ENCODE assay signal across 8 mouse cellular contexts in genomic region chr1:187031796-187032195, GRCm38 (mm10).
A peak's percentile ranks its signal among the peaks of the same experiment; 100 is the strongest.
DNase-seq lines count a peak whose midpoint lies in the region; ATAC-seq and TF ChIP-seq lines count a peak whose summit lies in the region.

No protein-coding gene starts in this region.

- no peak overlapping the region for H3K27ac ChIP-seq in limb, embryonic 11.5 days (replicated peaks; ENCODE audit: low read depth, low read length)
- no peak overlapping the region for H3K27ac ChIP-seq in limb, embryonic 10.5 days

- no peaks in the 10 kb centered on the region for H3K9me3 ChIP-seq in limb, embryonic 11.5 days (ENCODE audit: control insufficient read depth, low read length)
- H3K9me3 ChIP-seq in limb, embryonic 10.5 days (replicated peaks): no peaks in the 10 kb centered on the region
- peaks cover 40% of the 10 kb centered on the region for H3K9me3 ChIP-seq in G1E (replicated peaks)

- no peaks in the 10 kb centered on the region for H3K36me3 ChIP-seq in limb, embryonic 11.5 days (ENCODE audit: control insufficient read depth, insufficient read depth, low read length)
- no peaks in the 10 kb centered on the region for H3K36me3 ChIP-seq in limb, embryonic 10.5 days
- no peaks in the 10 kb centered on the region for H3K36me3 ChIP-seq in G1E (replicated peaks)

- ATAC-seq in limb, embryonic 11.5 days (ENCODE audit: insufficient number of reproducible peaks, low FRiP score, low TSS enrichment, low read depth): no peak
- no peak for ATAC-seq in G1E (ENCODE audit: extremely low read depth, insufficient number of reproducible peaks, low FRiP score, poor library complexity, severe bottlenecking)
- peak; percentile 92 for ATAC-seq in granulocyte monocyte progenitor cell, adult 5-6 weeks (replicated peaks; ENCODE audit: poor library complexity, severe bottlenecking)

- no peak overlapping the region for H3K9ac ChIP-seq in limb, embryonic 11.5 days (ENCODE audit: low read length)

- H3K27me3 ChIP-seq in limb, embryonic 11.5 days (ENCODE audit: control insufficient read depth, insufficient read depth, low read length): no peaks in the 10 kb centered on the region
- no peaks in the 10 kb centered on the region for H3K27me3 ChIP-seq in limb, embryonic 10.5 days (ENCODE audit: low read depth, poor library complexity, severe bottlenecking)
- no peaks in the 10 kb centered on the region for H3K27me3 ChIP-seq in G1E (ENCODE audit: insufficient read depth, low read length)

- DNase-seq in limb, embryonic 11.5 days (ENCODE audit: low spot score): peak; percentile 27
- DNase-seq in limb, embryonic 10.5 days (ENCODE audit: low spot score): no peak
- no peak for DNase-seq in G1E (ENCODE audit: low spot score)
- DNase-seq in brain, adult 2 months (ENCODE audit: low read depth, low spot score): peak; percentile 78
- DNase-seq in layer of hippocampus, adult 9-11 months: peak; percentile 22
- DNase-seq in mesoderm, embryonic 11.5 days (ENCODE audit: low read depth, low spot score): peak; percentile 67
- DNase-seq in testis, postnatal 10 days (ENCODE audit: low spot score): no peak

- no peaks in the 10 kb centered on the region for H3K4me1 ChIP-seq in limb, embryonic 11.5 days (ENCODE audit: control insufficient read depth, insufficient read depth, low read length)
- 0 out of 2 replicates have a peak, but pooled peaks cover 3% of the 10 kb centered on the region for H3K4me1 ChIP-seq in limb, embryonic 10.5 days
- H3K4me1 ChIP-seq in G1E (ENCODE audit: insufficient read depth, low read depth, low read length): no peaks in the 10 kb centered on the region

- peak; percentile 17; the same call in 1 of the 2 replicates for TF ChIP-seq CTCF in G1E (IDR thresholded peaks at IDR 0.05; ENCODE audit: low read depth, low read length)

- no peak overlapping the region for H3K4me2 ChIP-seq in limb, embryonic 11.5 days (ENCODE audit: low read depth, severe bottlenecking)

- H3K4me3 ChIP-seq in limb, embryonic 11.5 days (ENCODE audit: low read depth, low read length): no peak overlapping the region
- no peak overlapping the region for H3K4me3 ChIP-seq in limb, embryonic 10.5 days
- H3K4me3 ChIP-seq in G1E (ENCODE audit: low read depth, low read length): no peak overlapping the region

- 44% methylated on average over 6 of the region's 6 CpGs for WGBS in limb, embryonic 11.5 days
- 54% methylated on average over 6 of the region's 6 CpGs for WGBS in limb, embryonic 10.5 days

Comparison
In these comparisons a context has a peak if more than half of its experiments do, and no peak if none do; other contexts are left out.
1. DNase-seq: peak in limb, embryonic 11.5 days (single experiment), brain, adult 2 months (single experiment), layer of hippocampus, adult 9-11 months (single experiment) and mesoderm, embryonic 11.5 days (single experiment); none in limb, embryonic 10.5 days (single experiment), G1E (single experiment) and testis, postnatal 10 days (single experiment).